Mouse (Mus musculus) erythroid progenitor cell, adult 5-6 weeks (primary cell): Measurements from ENCODE around the gene Ilf3. TPM values are rescaled to one million over a fixed set of nuclear protein-coding genes. Genes with fewer than 3 reads are reported as not detected.
A peak's percentile ranks its signal among the peaks of the same experiment; 100 is the strongest.

Experiments used
- ATAC-seq: replicated peaks from 2 replicates; pipeline ENCODE4 v1.8.0; 2016; ENCODE audit warnings: moderate number of reproducible peaks, mild to moderate bottlenecking, moderate TSS enrichment, inconsistent platforms; ENCODE audit not compliant: poor library complexity, low FRiP score, severe bottlenecking
- total RNA-seq, 2 experiments: library from RNA; stranded (forward) in 1 of 2; stranded (reverse) in 1 of 2; fragments of 150-400 nt in 1 of 2; fragments of 186-747, 209-891 nt in 1 of 2; gene quantifications; 2 replicates each; pipeline versions ENCODE4 v1.2.3 to v1.2.4; 2015 to 2017; ENCODE audit warnings: low replicate concordance in 2 of 2

Ilf3 gene
- total RNA-seq, 2 experiments from 2014 or later: 32.8 to 34.8 TPM

- ATAC-seq: no peak
Observed at GRCm38 (mm10) chr9:21432066-21432465, 64.4 kb downstream of the Ilf3 start.

GRCm38 (mm10) chr9:21433766-21434165 is 66.1 kb downstream of the Ilf3 start:
- ATAC-seq: no peak

GRCm38 (mm10) chr9:21434410-21434809 is 66.7 kb downstream of the Ilf3 start:
- no peak for ATAC-seq

GRCm38 (mm10) chr9:21435777-21436635 is 68.3 kb downstream of the Ilf3 start:
- no peak for ATAC-seq

- no peak for ATAC-seq
Observed at GRCm38 (mm10) chr9:21437577-21437976, 69.9 kb downstream of the Ilf3 start.

- no peak for ATAC-seq
Observed at GRCm38 (mm10) chr9:21438219-21438618, 70.5 kb downstream of the Ilf3 start.

- ATAC-seq: 0 out of 2 replicates have a peak, but pooled peaks have one; percentile 37
Observed at GRCm38 (mm10) chr9:21439456-21439855, 71.8 kb downstream of the Ilf3 start.

- ATAC-seq: no peak
Observed at GRCm38 (mm10) chr9:21439914-21440313, 72.2 kb downstream of the Ilf3 start.

- no peak for ATAC-seq
Observed at GRCm38 (mm10) chr9:21440387-21440786, 72.7 kb downstream of the Ilf3 start.

- ATAC-seq: no peak
Observed at GRCm38 (mm10) chr9:21443853-21444252, 76.2 kb downstream of the Ilf3 start.

GRCm38 (mm10) chr9:21444574-21444973 is 76.9 kb downstream of the Ilf3 start:
- ATAC-seq: no peak

- no peak for ATAC-seq
Observed at GRCm38 (mm10) chr9:21445081-21445744, 77.5 kb downstream of the Ilf3 start.

- no peak for ATAC-seq
Observed at GRCm38 (mm10) chr9:21447778-21448177, 80.1 kb downstream of the Ilf3 start.

- no peak for ATAC-seq
Observed at GRCm38 (mm10) chr9:21449710-21450109, 82.0 kb downstream of the Ilf3 start.

- ATAC-seq: no peak
Observed at GRCm38 (mm10) chr9:21450270-21450669, 82.6 kb downstream of the Ilf3 start.

- no peak for ATAC-seq
Observed at GRCm38 (mm10) chr9:21451391-21451790, 83.7 kb downstream of the Ilf3 start.

GRCm38 (mm10) chr9:21451870-21452269 is 84.2 kb downstream of the Ilf3 start:
- peak; percentile 50 for ATAC-seq

- no peak for ATAC-seq
Observed at GRCm38 (mm10) chr9:21453003-21453402, 85.3 kb downstream of the Ilf3 start.

- no peak for ATAC-seq
Observed at GRCm38 (mm10) chr9:21453459-21453858, 85.8 kb downstream of the Ilf3 start.

- no peak for ATAC-seq
Observed at GRCm38 (mm10) chr9:21454556-21454955, 86.9 kb downstream of the Ilf3 start.
